Mouse (Mus musculus) limb, embryonic 15.5 days (tissue): ENCODE results near the gene Gm20388. TPM values are rescaled to one million over a fixed set of nuclear protein-coding genes. Genes with fewer than 3 reads are reported as not detected.

Experiments
- ATAC-seq: fragments of 200-750 bp; cut with Nextera tagmentation; 2 replicates; pipeline ENCODE4 v1.8.0; 2017; ENCODE audit warnings: low read depth, moderate TSS enrichment; ENCODE audit not compliant: insufficient number of reproducible peaks, low FRiP score, low TSS enrichment
- H3K27ac ChIP-seq: fragments of 300-500 bp; sonication (generic); 2 replicates; pipeline ENCODE4 v1.5.1; 2015; ENCODE audit warnings: moderate library complexity, mild to moderate bottlenecking, inconsistent platforms
- H3K27me3 ChIP-seq: fragments of 300-500 bp; sonication (generic); 2 replicates; pipeline ENCODE4 v1.6.1; 2015; ENCODE audit warnings: inconsistent platforms
- H3K36me3 ChIP-seq: fragments of 300-500 bp; sonication (generic); 2 replicates; pipeline ENCODE4 v1.6.1; 2015; ENCODE audit warnings: inconsistent platforms
- H3K4me1 ChIP-seq: fragments of 300-500 bp; sonication (generic); 2 replicates; pipeline ENCODE4 v1.6.1; 2015; ENCODE audit warnings: inconsistent platforms
- H3K4me2 ChIP-seq: fragments of 300-500 bp; sonication (generic); 2 replicates; pipeline ENCODE4 v1.6.1; 2015; ENCODE audit warnings: mild to moderate bottlenecking, inconsistent platforms
- H3K4me3 ChIP-seq: fragments of 300-500 bp; sonication (generic); 2 replicates; pipeline ENCODE4 v1.5.1; 2015; ENCODE audit warnings: mild to moderate bottlenecking, inconsistent platforms
- H3K9ac ChIP-seq: fragments of 300-500 bp; sonication (generic); 2 replicates; pipeline ENCODE4 v1.6.1; 2015; ENCODE audit warnings: inconsistent platforms
- H3K9me3 ChIP-seq: fragments of 300-500 bp; sonication (generic); 2 replicates; pipeline ENCODE4 v1.6.1; 2016; ENCODE audit warnings: inconsistent platforms
- WGBS: fragments of 180-500 bp; shearing (Covaris S2); methylation state at CpG from one replicate; pipeline ENCODE4 v1.1.7; 2015; 5-methylcytosine and 5-hydroxymethylcytosine counted together
- polyA plus RNA-seq: library from polyadenylated mRNA; unstranded; fragments of >200 nt; fragmentation: Nextera tagmentation; extraction: Ambion mirVana; gene quantifications from 2 replicates; pipeline ENCODE4 v1.2.1, GENCODE M21; 2015

The Gm20388 gene
- polyA plus RNA-seq, 1 experiment from 2014 or later, result 4.9 TPM

GRCm38 (mm10) chr8:120517666-120518410 lies 607.2 kb downstream of the Gm20388 start:
- Histone ChIP-seq H3K4me3 (no peak overlapping the region), H3K4me2 (no peak overlapping the region), H3K9me3 (no peaks in the 10 kb centered on the region), H3K4me1 (peaks cover 85% of the 10 kb centered on the region), H3K27ac (no peak overlapping the region), H3K36me3 (no peaks in the 10 kb centered on the region), H3K27me3 (no peaks in the 10 kb centered on the region), H3K9ac (no peak overlapping the region)
- WGBS, result 42% methylated on average over 11 of the region's 11 CpGs
- ATAC-seq, result no peak

- peaks cover 80% of the 10 kb centered on the region for H3K4me1 ChIP-seq
- no peaks in the 10 kb centered on the region for H3K36me3 ChIP-seq
- peak; percentile 13; the same call in 1 of the 2 replicates for ATAC-seq
- no peak overlapping the region for H3K4me3 ChIP-seq
- whole genome bisulfite sequencing, result 62% methylated on average over 14 of the region's 14 CpGs
- no peak overlapping the region for H3K4me2 ChIP-seq
- H3K9me3 ChIP-seq, result no peaks in the 10 kb centered on the region
- H3K27ac ChIP-seq, result peak overlapping the region; percentile 22; the same call in 1 of the 2 replicates
- H3K27me3 ChIP-seq, result no peaks in the 10 kb centered on the region
- no peak overlapping the region for H3K9ac ChIP-seq
Measured at GRCm38 (mm10) chr8:120518736-120519534, 608.3 kb downstream of the Gm20388 start.

- Histone ChIP-seq H3K4me3 (no peak overlapping the region), H3K9me3 (no peaks in the 10 kb centered on the region), H3K4me2 (no peak overlapping the region), H3K27ac (no peak overlapping the region), H3K27me3 (no peaks in the 10 kb centered on the region), H3K36me3 (no peaks in the 10 kb centered on the region), H3K4me1 (peaks cover 74% of the 10 kb centered on the region), H3K9ac (no peak overlapping the region)
- ATAC-seq, result no peak
- 63% methylated on average over 15 of the region's 15 CpGs for WGBS
Measured at GRCm38 (mm10) chr8:120520287-120520686, 609.6 kb downstream of the Gm20388 start.

GRCm38 (mm10) chr8:120520707-120521590 lies 610.3 kb downstream of the Gm20388 start:
- Histone ChIP-seq H3K4me3 (no peak overlapping the region), H3K9me3 (no peaks in the 10 kb centered on the region), H3K4me1 (peaks cover 76% of the 10 kb centered on the region), H3K36me3 (no peaks in the 10 kb centered on the region), H3K27me3 (no peaks in the 10 kb centered on the region), H3K9ac (no peak overlapping the region), H3K4me2 (no peak overlapping the region), H3K27ac (no peak overlapping the region)
- WGBS, result 30% methylated on average over 20 of the region's 20 CpGs
- ATAC-seq, result 0 out of 2 replicates have a peak, but pooled peaks have one; percentile 20

- no peak overlapping the region for H3K27ac ChIP-seq
- ATAC-seq, result no peak
- WGBS, result 72% methylated on average over 7 of the region's 7 CpGs
- no peaks in the 10 kb centered on the region for H3K27me3 ChIP-seq
- H3K9me3 ChIP-seq, result no peaks in the 10 kb centered on the region
- peaks cover 75% of the 10 kb centered on the region for H3K4me1 ChIP-seq
- H3K4me2 ChIP-seq, result no peak overlapping the region
- H3K36me3 ChIP-seq, result no peaks in the 10 kb centered on the region
- H3K9ac ChIP-seq, result no peak overlapping the region
- H3K4me3 ChIP-seq, result no peak overlapping the region
Measured at GRCm38 (mm10) chr8:120521591-120521965, 610.9 kb downstream of the Gm20388 start.

GRCm38 (mm10) chr8:120523641-120524040 lies 613.0 kb downstream of the Gm20388 start:
- Histone ChIP-seq H3K36me3 (no peaks in the 10 kb centered on the region), H3K9ac (no peak overlapping the region), H3K4me1 (peaks cover 74% of the 10 kb centered on the region), H3K27ac (no peak overlapping the region), H3K27me3 (no peaks in the 10 kb centered on the region), H3K9me3 (no peaks in the 10 kb centered on the region), H3K4me2 (no peak overlapping the region), H3K4me3 (no peak overlapping the region)
- ATAC-seq, result no peak
- WGBS, result 72% methylated on average over 7 of the region's 7 CpGs

GRCm38 (mm10) chr8:120525135-120525534 lies 614.5 kb downstream of the Gm20388 start:
- 86% methylated on average over 1 of the region's 1 CpGs for whole genome bisulfite sequencing
- peaks cover 67% of the 10 kb centered on the region for H3K4me1 ChIP-seq
- no peak overlapping the region for H3K4me3 ChIP-seq
- H3K4me2 ChIP-seq, result no peak overlapping the region
- no peaks in the 10 kb centered on the region for H3K36me3 ChIP-seq
- no peak for ATAC-seq
- no peak overlapping the region for H3K9ac ChIP-seq
- H3K9me3 ChIP-seq, result no peaks in the 10 kb centered on the region
- no peaks in the 10 kb centered on the region for H3K27me3 ChIP-seq
- H3K27ac ChIP-seq, result no peak overlapping the region

- no peaks in the 10 kb centered on the region for H3K27me3 ChIP-seq
- H3K4me1 ChIP-seq, result peaks cover 60% of the 10 kb centered on the region
- H3K36me3 ChIP-seq, result no peaks in the 10 kb centered on the region
- H3K4me2 ChIP-seq, result no peak overlapping the region
- H3K27ac ChIP-seq, result no peak overlapping the region
- H3K9ac ChIP-seq, result no peak overlapping the region
- H3K4me3 ChIP-seq, result no peak overlapping the region
- 0 out of 2 replicates have a peak, but pooled peaks have one; percentile 21 for ATAC-seq
- 52% methylated on average over 6 of the region's 6 CpGs for WGBS
- no peaks in the 10 kb centered on the region for H3K9me3 ChIP-seq
Measured at GRCm38 (mm10) chr8:120525832-120526231, 615.2 kb downstream of the Gm20388 start.

- no peak for ATAC-seq
- no peaks in the 10 kb centered on the region for H3K27me3 ChIP-seq
Measured at GRCm38 (mm10) chr8:120526577-120526976, 615.9 kb downstream of the Gm20388 start.

GRCm38 (mm10) chr8:120528332-120528731 lies 617.7 kb downstream of the Gm20388 start:
- Histone ChIP-seq H3K4me3 (no peak overlapping the region), H3K9ac (no peak overlapping the region), H3K27ac (no peak overlapping the region), H3K4me1 (peaks cover 69% of the 10 kb centered on the region), H3K36me3 (no peaks in the 10 kb centered on the region), H3K9me3 (no peaks in the 10 kb centered on the region), H3K27me3 (no peaks in the 10 kb centered on the region; the same call in 1 of the 2 replicates), H3K4me2 (no peak overlapping the region)
- ATAC-seq, result no peak
- 30% methylated on average over 3 of the region's 3 CpGs for WGBS

More at GRCm38 (mm10) chr8:120526577-120526976, 615.9 kb downstream of the Gm20388 start:
- Histone ChIP-seq H3K4me2 (no peak overlapping the region), H3K4me3 (no peak overlapping the region), H3K27ac (no peak overlapping the region), H3K4me1 (peaks cover 56% of the 10 kb centered on the region), H3K9ac (no peak overlapping the region), H3K36me3 (no peaks in the 10 kb centered on the region), H3K9me3 (no peaks in the 10 kb centered on the region)
- WGBS, result 31% methylated on average over 4 of the region's 4 CpGs

GRCm38 (mm10) chr8:120529226-120529625 lies 618.6 kb downstream of the Gm20388 start:
- no peak overlapping the region for H3K27ac ChIP-seq
- peaks cover 70% of the 10 kb centered on the region for H3K4me1 ChIP-seq
- peaks cover 4% of the 10 kb centered on the region; the same call in 1 of the 2 replicates for H3K27me3 ChIP-seq
- no peak overlapping the region for H3K4me2 ChIP-seq
- H3K4me3 ChIP-seq, result no peak overlapping the region
- WGBS, result 69% methylated on average over 7 of the region's 7 CpGs
- H3K9ac ChIP-seq, result no peak overlapping the region
- no peaks in the 10 kb centered on the region for H3K36me3 ChIP-seq
- no peaks in the 10 kb centered on the region for H3K9me3 ChIP-seq
- no peak for ATAC-seq
